Mouse (Mus musculus): ENCODE results near the gene Vmn1r148.
"Not testable (repeated sequence)": the region's sequence is repeated elsewhere in the genome, so short reads cannot be mapped to it uniquely, and the experiment has no call there.

Gene Vmn1r148

DNA sequence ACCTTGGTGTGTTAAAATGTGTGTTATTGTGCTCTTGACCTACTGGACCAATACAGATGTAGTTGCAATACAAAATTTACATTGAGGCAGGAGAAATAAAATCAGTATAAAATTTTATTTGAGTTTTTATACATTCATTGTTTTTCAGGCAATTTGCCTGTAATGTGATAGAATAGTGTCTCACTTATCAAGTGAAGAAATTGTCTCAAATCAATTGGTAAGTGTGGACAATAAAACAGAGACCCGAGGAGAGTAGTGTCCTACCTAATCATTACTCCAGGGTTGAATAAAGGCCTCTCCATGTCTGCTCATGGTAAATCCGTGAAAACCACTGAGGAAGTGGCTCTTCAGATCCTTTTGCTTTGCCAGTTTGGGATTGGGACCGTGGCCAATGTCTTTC, at the start of gene Vmn1r148:
Vmn1r148 (plus strand) TSS at position 301 of the 400 bp plus-strand sequence.
- DNase-seq (ENCODE audit: low spot score) = not testable (repeated sequence)

DNA sequence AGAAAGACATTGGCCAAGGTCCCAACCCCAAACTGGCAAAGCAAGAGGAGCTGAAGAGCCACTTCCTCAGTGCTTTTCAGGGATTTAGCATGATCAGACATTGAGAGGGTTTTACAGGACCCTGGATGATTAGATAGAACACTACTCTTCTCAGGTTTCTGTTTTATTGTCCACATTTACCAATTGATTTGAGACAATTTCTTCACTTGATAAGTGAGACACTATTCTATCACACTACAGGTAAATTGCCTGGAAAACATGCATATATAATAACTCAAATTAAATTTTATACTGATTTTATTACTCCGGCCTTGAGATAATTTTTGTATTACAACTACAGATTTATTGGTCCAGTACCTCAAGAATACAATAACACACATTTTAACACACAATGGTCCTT, 42.4 kb upstream of the Vmn1r148 start, which contains the start of gene Gm8660:
Gm8660 (minus strand) TSS at position 101 of the 400 bp plus-strand sequence.
- DNase-seq (ENCODE audit: low spot score) = not testable (repeated sequence)

GRCm38 (mm10) chr7:22438129-22438528, 24.7 kb downstream of the Vmn1r148 start, which contains the start of gene Vmn1r149:
Gene Vmn1r149 (minus strand): TSS chr7:22438229.
- DNase-seq (ENCODE audit: low spot score) = not testable (repeated sequence)

DNA sequence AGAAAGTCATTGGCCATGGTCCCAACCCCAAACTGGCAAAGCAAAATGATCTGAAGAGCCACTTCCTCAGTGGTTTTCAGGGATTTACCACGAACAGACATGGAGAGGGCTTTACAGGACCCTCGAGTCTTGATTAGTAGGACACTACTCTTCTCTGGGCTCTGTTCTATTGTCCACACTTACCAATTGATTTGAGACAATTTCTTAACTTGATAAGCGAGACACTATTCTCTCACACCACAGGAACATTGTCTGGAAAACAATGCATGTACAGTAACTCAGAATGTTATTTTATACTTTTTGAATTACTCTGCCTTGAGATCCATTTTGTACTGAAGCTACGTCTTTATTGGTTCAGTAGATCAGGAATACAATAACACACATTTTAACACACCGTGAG, 50.6 kb downstream of the Vmn1r148 start, which contains the start of gene Gm10665:
Gm10665 (minus strand) TSS at position 101 of the 400 bp plus-strand sequence.
- not testable (repeated sequence) for DNase-seq (ENCODE audit: low spot score)

Measured in adipocyte (in vitro differentiated cells).